Comparison of ENCODE assay signal across 7 mouse cellular contexts in the genomic region with DNA sequence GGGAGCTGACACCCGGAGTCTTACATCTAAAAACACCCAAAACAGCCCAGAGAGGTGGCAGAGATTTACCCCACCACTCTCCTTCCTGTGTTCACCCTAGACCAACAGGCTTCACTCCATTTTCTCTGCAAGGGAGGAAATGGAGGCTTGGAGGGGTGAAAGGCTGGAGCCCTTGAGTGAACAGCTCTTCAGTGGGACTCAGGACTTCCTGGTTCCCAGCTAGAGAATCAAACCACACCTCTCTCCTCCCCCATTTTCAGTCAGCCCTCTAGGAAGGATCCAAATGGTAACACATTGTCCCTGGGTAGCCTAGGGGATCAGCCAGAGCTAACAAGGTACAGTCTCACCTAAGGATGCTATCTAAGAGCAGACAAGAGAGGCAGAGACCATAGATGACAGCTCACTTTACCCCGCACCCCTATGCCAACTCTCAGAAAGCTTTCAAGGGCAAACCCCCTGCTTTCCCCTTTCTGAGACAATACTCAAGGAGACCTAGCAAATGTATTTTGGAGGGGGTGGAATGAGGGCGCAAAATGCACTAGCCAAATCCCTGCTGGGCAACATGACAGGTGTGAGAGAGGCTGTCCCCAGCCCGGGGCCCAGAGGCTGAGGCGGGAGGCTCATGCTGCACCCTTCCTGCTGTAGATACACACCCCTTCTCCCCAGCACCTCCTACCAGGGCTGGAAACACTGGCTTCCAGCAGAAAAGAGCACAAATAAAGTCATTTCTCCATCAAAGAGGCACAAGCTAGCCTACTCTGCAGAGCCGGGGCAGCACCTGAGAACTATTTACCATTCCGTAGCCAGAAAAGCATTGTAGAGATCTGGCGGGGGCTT. TPM values are rescaled to one million over a fixed set of nuclear protein-coding genes. Genes with fewer than 3 reads are reported as not detected.
DNase-seq lines count a peak whose midpoint lies in the region; ATAC-seq lines count a peak whose summit lies in the region.

No protein-coding gene starts in this region.

- H3K9me3 ChIP-seq in erythroblast, embryonic 14.5 days (ENCODE audit: control insufficient read depth, low read length) = no peaks in the 10 kb centered on the region
- no peaks in the 10 kb centered on the region for H3K9me3 ChIP-seq in limb, embryonic 10.5 days (replicated peaks)
- H3K9me3 ChIP-seq in midbrain, embryonic 12.5 days = no peaks in the 10 kb centered on the region

- WGBS in limb, embryonic 10.5 days = 19% methylated on average over 8 of the region's 8 CpGs
- WGBS in midbrain, embryonic 12.5 days = 14% methylated on average over 8 of the region's 8 CpGs

- H3K36me3 ChIP-seq in erythroblast, embryonic 14.5 days (ENCODE audit: control insufficient read depth) = peaks cover 44% of the 10 kb centered on the region
- peaks cover 47% of the 10 kb centered on the region for H3K36me3 ChIP-seq in limb, embryonic 10.5 days
- peaks cover 22% of the 10 kb centered on the region for H3K36me3 ChIP-seq in midbrain, embryonic 12.5 days

- peak; percentile 20 for DNase-seq in urinary bladder, adult 2 months (ENCODE audit: low spot score)
- no peak for DNase-seq in urinary bladder, postnatal 25 days (ENCODE audit: low spot score)
- DNase-seq in limb, embryonic 10.5 days (ENCODE audit: low spot score) = no peak
- no peak for DNase-seq in urinary bladder, postnatal 14 days (ENCODE audit: low spot score)
- no peak for DNase-seq in layer of hippocampus, postnatal 25 days (ENCODE audit: extremely low spot score in 1 of 2, low spot score in 1 of 2)

- H3K27ac ChIP-seq in limb, embryonic 10.5 days = peak overlapping the region; percentile 98
- H3K27ac ChIP-seq in midbrain, embryonic 12.5 days (replicated peaks) = no peak overlapping the region

- peak overlapping the region; percentile 99 for H3K9ac ChIP-seq in midbrain, embryonic 12.5 days (replicated peaks)

- no peaks in the 10 kb centered on the region for H3K27me3 ChIP-seq in erythroblast, embryonic 14.5 days (ENCODE audit: control insufficient read depth)
- no peaks in the 10 kb centered on the region for H3K27me3 ChIP-seq in limb, embryonic 10.5 days (ENCODE audit: low read depth, poor library complexity, severe bottlenecking)
- no peaks in the 10 kb centered on the region for H3K27me3 ChIP-seq in midbrain, embryonic 12.5 days

- peak overlapping the region; percentile 99 for H3K4me2 ChIP-seq in midbrain, embryonic 12.5 days (replicated peaks)

- peak overlapping the region; percentile 99 for H3K4me3 ChIP-seq in erythroblast, embryonic 14.5 days (replicated peaks)
- H3K4me3 ChIP-seq in limb, embryonic 10.5 days = peak overlapping the region; percentile 99
- peak overlapping the region; percentile 99 for H3K4me3 ChIP-seq in midbrain, embryonic 12.5 days

- no peak for ATAC-seq in midbrain, embryonic 12.5 days (ENCODE audit: low FRiP score, low read depth)

- peaks cover 56% of the 10 kb centered on the region for H3K4me1 ChIP-seq in erythroblast, embryonic 14.5 days (ENCODE audit: control insufficient read depth)
- H3K4me1 ChIP-seq in limb, embryonic 10.5 days = peaks cover 39% of the 10 kb centered on the region
- peaks cover 41% of the 10 kb centered on the region for H3K4me1 ChIP-seq in midbrain, embryonic 12.5 days

RNA-seq across cellular contexts. Expression of a gene that starts 1.4 kb away (rescaled TPM):
- 25.7 and 39.0 TPM in 2 replicates for polyA plus RNA-seq in urinary bladder, adult 2 months (2012; rRNA removed)
- 1.5 and 2.6 TPM in 2 replicates for polyA plus RNA-seq in erythroblast, embryonic 14.5 days (2012)
- 12.6 and 13.6 TPM in 2 replicates for polyA plus RNA-seq in limb, embryonic 10.5 days (2016; fragmentation: Nextera tagmentation; extraction: Ambion mirVana)
- 13.4 and 13.8 TPM in 2 replicates for polyA plus RNA-seq in midbrain, embryonic 12.5 days (2016; fragmentation: Nextera tagmentation; extraction: Ambion mirVana)
- total RNA-seq in layer of hippocampus, postnatal 25 days (2021) = 100 to 1,000 TPM in 1 of 2 experiments, 10 to 100 TPM in 1; 65.4 to 102 TPM

RNA-seq across cellular contexts. Expression of a gene that starts 24.8 kb away (rescaled TPM):
- 10.2 and 12.4 TPM in 2 replicates for polyA plus RNA-seq in urinary bladder, adult 2 months (2012; rRNA removed)
- polyA plus RNA-seq in erythroblast, embryonic 14.5 days (2012) = 0.24 and 0.38 TPM in 2 replicates
- 27.9 and 34.3 TPM in 2 replicates for polyA plus RNA-seq in limb, embryonic 10.5 days (2016; fragmentation: Nextera tagmentation; extraction: Ambion mirVana)
- 20.1 and 22.9 TPM in 2 replicates for polyA plus RNA-seq in midbrain, embryonic 12.5 days (2016; fragmentation: Nextera tagmentation; extraction: Ambion mirVana)
- total RNA-seq in layer of hippocampus, postnatal 25 days (2021) = 1 to 10 TPM; 4.7 to 7.7 TPM

RNA-seq across cellular contexts. Expression of a gene that starts 28.8 kb away (rescaled TPM):
- polyA plus RNA-seq in urinary bladder, adult 2 months (2012; rRNA removed) = 1.7 and 1.9 TPM in 2 replicates
- polyA plus RNA-seq in erythroblast, embryonic 14.5 days (2012) = not detected in 2 replicates
- polyA plus RNA-seq in limb, embryonic 10.5 days (2016; fragmentation: Nextera tagmentation; extraction: Ambion mirVana) = 0.40 and 0.46 TPM in 2 replicates
- polyA plus RNA-seq in midbrain, embryonic 12.5 days (2016; fragmentation: Nextera tagmentation; extraction: Ambion mirVana) = 0.56 and 0.66 TPM in 2 replicates
- total RNA-seq in layer of hippocampus, postnatal 25 days (2021) = under 1 TPM; 0.17 to 0.19 TPM

RNA-seq across cellular contexts. Expression of a gene that starts 38.2 kb away (rescaled TPM):
- polyA plus RNA-seq in urinary bladder, adult 2 months (2012; rRNA removed) = 83.1 and 89.5 TPM in 2 replicates
- polyA plus RNA-seq in erythroblast, embryonic 14.5 days (2012) = 54.6 and 55.9 TPM in 2 replicates
- 92.3 and 97.7 TPM in 2 replicates for polyA plus RNA-seq in limb, embryonic 10.5 days (2016; fragmentation: Nextera tagmentation; extraction: Ambion mirVana)
- polyA plus RNA-seq in midbrain, embryonic 12.5 days (2016; fragmentation: Nextera tagmentation; extraction: Ambion mirVana) = 83.1 and 85.9 TPM in 2 replicates
- total RNA-seq in layer of hippocampus, postnatal 25 days (2021) = 10 to 100 TPM; 51.2 to 51.3 TPM

RNA-seq across cellular contexts. Expression of a gene that starts 48.5 kb away (rescaled TPM):
- polyA plus RNA-seq in urinary bladder, adult 2 months (2012; rRNA removed) = 32.8 and 43.4 TPM in 2 replicates
- polyA plus RNA-seq in erythroblast, embryonic 14.5 days (2012) = 0.37 and 0.59 TPM in 2 replicates
- 23.9 and 28.3 TPM in 2 replicates for polyA plus RNA-seq in limb, embryonic 10.5 days (2016; fragmentation: Nextera tagmentation; extraction: Ambion mirVana)
- 37.1 and 40.7 TPM in 2 replicates for polyA plus RNA-seq in midbrain, embryonic 12.5 days (2016; fragmentation: Nextera tagmentation; extraction: Ambion mirVana)
- 10 to 100 TPM; 11.5 to 17.9 TPM for total RNA-seq in layer of hippocampus, postnatal 25 days (2021)
